Mouse (Mus musculus): ENCODE measurements at regions not wholly inside any gene's neighbourhood (a gene's known extent, or its start where the extent isn't known, plus 50 kb on each side); places are given as distances from the start of the nearest gene placed in this dataset.

GRCm38 (mm10) chr6:51347721-51348120 lies 84.7 kb upstream of the Nfe2l3 start:
- H3K36me3 ChIP-seq (replicated peaks in 1 of 2; ENCODE audit: control insufficient read depth in 1 of 2, insufficient read depth in 1 of 2, low read length in 1 of 2), result no peaks in the 10 kb centered on the region
- no peaks in the 10 kb centered on the region for H3K79me2 ChIP-seq (replicated peaks; ENCODE audit: control insufficient read depth, extremely low read depth, insufficient read depth, poor library complexity, severe bottlenecking)
- peaks cover 3% of the 10 kb centered on the region for H3K9me3 ChIP-seq (replicated peaks; ENCODE audit: low read length)
- H3K27me3 ChIP-seq (replicated peaks), result no peaks in the 10 kb centered on the region
- H3K4me3 ChIP-seq (replicated peaks in 1 of 3; ENCODE audit: low read depth in 2 of 3, low read length in 2 of 3, poor library complexity in 1 of 3), result no peak overlapping the region
- no peak overlapping the region for H3K4me2 ChIP-seq (ENCODE audit: insufficient read depth, low read depth, poor library complexity, severe bottlenecking)
- peaks cover 4 to 16% of the 10 kb centered on the region in 2 experiments for H3K4me1 ChIP-seq (ENCODE audit: control insufficient read depth in 1 of 2, insufficient read depth in 2 of 2)
- TF ChIP-seq IRF4 (IDR thresholded peaks at IDR 0.05; ENCODE audit: low read depth, low read length) (no peak), ZMIZ1 (IDR thresholded peaks at IDR 0.05; ENCODE audit: low read depth, low read length) (no peak), TCF12 (IDR thresholded peaks at IDR 0.05; ENCODE audit: low read depth, low read length) (no peak), MEF2A (IDR thresholded peaks at IDR 0.05; ENCODE audit: borderline replicate concordance, low read depth, low read length) (no peak), USF1 (IDR thresholded peaks at IDR 0.05; ENCODE audit: low read depth, low read length) (no peak), NELFE (IDR thresholded peaks at IDR 0.05; ENCODE audit: low read depth, low read length) (no peak), POLR2AphosphoS2 (IDR thresholded peaks at IDR 0.05; ENCODE audit: low read depth, low read length) (no peak), BHLHE40 (IDR thresholded peaks at IDR 0.05; ENCODE audit: low read depth, low read length) (no peak), MXI1 (IDR thresholded peaks at IDR 0.05; ENCODE audit: low read depth, low read length) (no peak), POLR2A (IDR thresholded peaks at IDR 0.05; ENCODE audit: low read depth, low read length) (no peak), CHD1 (IDR thresholded peaks at IDR 0.05; ENCODE audit: low read depth, low read length) (no peak), ZNF384 (IDR thresholded peaks at IDR 0.05; ENCODE audit: low read depth, low read length) (no peak), KAT2A (IDR thresholded peaks at IDR 0.05; ENCODE audit: insufficient replicate concordance, low read length) (no peak), ZC3H11A (IDR thresholded peaks at IDR 0.05; ENCODE audit: low read depth, low read length) (no peak), CHD2 (IDR thresholded peaks at IDR 0.05; ENCODE audit: low read length) (no peak)
- no peak for DNase-seq (ENCODE audit: extremely low read depth)
- dilution Hi-C loops (cut with MboI; ENCODE audit: extremely low pct_ligation_motif_present, extremely low pct_unique_long_range_greater_than_20kb, low sequenced_read_pairs), result no loop called here
- H3K9ac ChIP-seq (ENCODE audit: insufficient read depth, low read depth), result no peak overlapping the region
- H3K27ac ChIP-seq (ENCODE audit: insufficient read depth, low read depth), result no peak overlapping the region
- in situ Hi-C loops (cut with MboI; ENCODE audit: low pct_ligation_motif_present, low pct_unique_long_range_greater_than_20kb, low sequenced_read_pairs), result no loop called here

DNA sequence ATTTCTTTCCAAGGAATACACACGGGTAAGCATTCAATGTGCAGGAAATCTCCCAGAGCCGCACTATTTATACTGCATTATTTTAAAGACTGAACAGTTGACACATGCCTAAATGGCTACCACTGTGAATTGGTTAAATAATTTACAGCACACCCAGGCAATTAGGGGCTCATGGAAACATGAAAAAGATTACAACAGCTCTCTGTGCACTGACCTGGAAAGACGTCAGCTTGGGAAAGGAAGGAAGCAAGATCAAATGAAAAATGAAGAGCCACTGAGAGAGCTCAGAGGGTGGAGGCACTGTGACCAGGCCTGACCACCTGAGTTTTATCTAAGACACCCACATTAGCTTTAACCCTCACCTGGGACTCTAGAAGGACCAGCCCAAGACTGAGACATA lies 82.7 kb upstream of the Nfe2l3 start:
- Histone ChIP-seq H3K27ac (ENCODE audit: insufficient read depth, low read depth) (no peak overlapping the region), H3K79me2 (replicated peaks; ENCODE audit: control insufficient read depth, extremely low read depth, insufficient read depth, poor library complexity, severe bottlenecking) (no peaks in the 10 kb centered on the region), H3K9me3 (replicated peaks; ENCODE audit: low read length) (peaks cover 3% of the 10 kb centered on the region), H3K4me1 (ENCODE audit: control insufficient read depth in 1 of 2, insufficient read depth in 2 of 2) (peaks cover 1 to 7% of the 10 kb centered on the region in 2 experiments), H3K4me3 (replicated peaks in 1 of 3; ENCODE audit: low read depth in 2 of 3, low read length in 2 of 3, poor library complexity in 1 of 3) (no peak overlapping the region), H3K27me3 (replicated peaks) (no peaks in the 10 kb centered on the region), H3K36me3 (replicated peaks in 1 of 2; ENCODE audit: control insufficient read depth in 1 of 2, insufficient read depth in 1 of 2, low read length in 1 of 2) (no peaks in the 10 kb centered on the region), H3K4me2 (ENCODE audit: insufficient read depth, low read depth, poor library complexity, severe bottlenecking) (no peak overlapping the region), H3K9ac (ENCODE audit: insufficient read depth, low read depth) (no peak overlapping the region)
- no peak for TF ChIP-seq NRF1 (IDR thresholded peaks at IDR 0.05; ENCODE audit: low read depth, low read length)
- no peak for TF ChIP-seq ZMIZ1 (IDR thresholded peaks at IDR 0.05; ENCODE audit: low read depth, low read length)
- TF ChIP-seq BHLHE40 (IDR thresholded peaks at IDR 0.05; ENCODE audit: low read depth, low read length), result no peak
- TF ChIP-seq USF2 (conservative IDR thresholded peaks at IDR 0.05; ENCODE audit: low read depth, low read length), result no peak
- no peak for TF ChIP-seq SIN3A (IDR thresholded peaks at IDR 0.05; ENCODE audit: low read length)
- TF ChIP-seq SMC3 (IDR thresholded peaks at IDR 0.05; ENCODE audit: low read depth, low read length), result no peak
- no peak for TF ChIP-seq RAD21 (IDR thresholded peaks at IDR 0.05; ENCODE audit: low read depth, low read length)
- TF ChIP-seq JUND (conservative IDR thresholded peaks at IDR 0.05; ENCODE audit: low read depth, low read length), result no peak
- no peak for TF ChIP-seq NELFE (IDR thresholded peaks at IDR 0.05; ENCODE audit: low read depth, low read length)
- no peak for TF ChIP-seq TBP (conservative IDR thresholded peaks at IDR 0.05; ENCODE audit: low read depth, low read length)
- TF ChIP-seq ETS1 (conservative IDR thresholded peaks at IDR 0.05; ENCODE audit: low read depth, low read length), result no peak
- no peak for TF ChIP-seq RCOR1 (conservative IDR thresholded peaks at IDR 0.05; ENCODE audit: low read depth, low read length)
- TF ChIP-seq POLR2A (IDR thresholded peaks at IDR 0.05; ENCODE audit: low read depth, low read length), result no peak
- TF ChIP-seq MAFK (IDR thresholded peaks at IDR 0.05; ENCODE audit: insufficient replicate concordance, low read length), result no peak
- no peak for TF ChIP-seq PAX5 (IDR thresholded peaks at IDR 0.05; ENCODE audit: low read length)
- no peak for TF ChIP-seq MAX (IDR thresholded peaks at IDR 0.05; ENCODE audit: low read length)
- dilution Hi-C loops (cut with MboI; ENCODE audit: extremely low pct_ligation_motif_present, extremely low pct_unique_long_range_greater_than_20kb, low sequenced_read_pairs), result no loop called here
- in situ Hi-C loops (cut with MboI; ENCODE audit: low pct_ligation_motif_present, low pct_unique_long_range_greater_than_20kb, low sequenced_read_pairs), result no loop called here
- DNase-seq (ENCODE audit: extremely low read depth), result no peak
